Mouse (Mus musculus): ENCODE measurements around the gene Phlpp1.
A peak's percentile ranks its signal among the peaks of the same experiment; 100 is the strongest.

Phlpp1 gene

DNA sequence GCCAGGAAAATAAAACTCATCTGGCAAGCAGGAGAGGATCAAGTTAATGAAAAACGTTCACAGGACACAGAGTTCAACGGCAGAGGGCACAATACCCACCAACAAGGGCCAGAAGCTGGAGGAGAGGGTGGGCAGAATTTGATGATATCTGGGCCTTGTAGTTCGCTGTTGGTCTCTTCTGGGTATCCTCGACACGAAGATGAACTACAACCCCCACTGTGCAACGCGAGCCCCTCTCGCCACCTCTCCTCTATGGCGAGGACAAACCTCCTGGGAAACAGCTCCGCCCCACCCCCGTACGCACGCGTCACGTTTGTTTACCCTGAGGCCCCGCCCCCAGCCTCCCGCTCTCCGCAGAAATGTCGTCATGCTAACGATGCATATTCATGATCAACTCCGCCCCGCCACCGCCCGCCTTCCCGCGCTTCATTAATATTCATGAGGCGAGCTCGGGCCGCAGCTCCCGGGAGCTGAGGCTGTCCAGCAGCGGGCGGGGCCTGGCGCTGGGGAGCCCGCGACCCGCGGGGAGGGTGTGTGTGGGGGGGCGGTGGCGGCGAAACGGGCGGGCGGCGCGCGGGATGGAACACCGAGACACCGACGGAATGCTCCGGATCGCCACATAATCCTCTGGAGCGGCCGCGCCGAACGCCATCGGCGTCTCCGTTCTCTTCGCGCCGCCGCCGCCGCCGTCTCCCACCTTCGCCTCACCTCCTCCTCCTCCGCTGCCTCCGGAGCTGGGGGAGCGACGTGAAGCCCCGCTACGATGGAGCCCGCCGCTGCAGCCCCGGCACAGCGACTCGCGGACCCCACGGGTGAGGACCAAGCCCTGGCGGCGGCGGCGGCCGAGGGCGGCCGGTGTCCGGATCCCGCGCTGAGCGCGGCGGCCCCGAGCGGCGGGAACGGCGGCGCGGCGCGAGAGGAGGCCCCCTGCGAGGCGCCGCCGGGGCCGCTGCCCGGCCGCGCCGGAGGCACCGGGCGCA lies at the start of gene Phlpp1:
Gene Phlpp1, plus strand, starts transcription at position 512 of the 980 bp plus-strand sequence.
- peak; percentile 100 for DNase-seq (ENCODE audit: inconsistent ontology term)

DNA sequence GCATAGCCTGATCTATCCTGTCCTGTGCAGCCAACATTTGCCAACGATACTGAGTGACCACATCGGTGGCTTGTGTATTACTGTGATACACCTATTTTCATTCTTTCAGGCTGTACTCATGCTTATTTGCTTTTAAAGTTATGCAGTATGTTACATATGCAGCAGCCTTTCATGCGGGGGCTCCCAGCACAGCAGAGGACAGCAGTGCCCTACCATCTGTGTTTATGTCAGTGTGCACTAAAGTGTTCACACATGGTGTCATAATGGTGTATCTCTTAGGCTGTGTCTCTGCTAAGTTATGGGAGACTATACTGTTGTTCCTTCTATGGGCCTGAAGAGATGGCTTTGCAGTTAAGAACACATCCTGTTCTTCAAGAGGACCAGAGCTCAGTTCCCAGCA lies 45.0 kb upstream of the Phlpp1 start:
- no peak for DNase-seq (ENCODE audit: inconsistent ontology term)

DNA sequence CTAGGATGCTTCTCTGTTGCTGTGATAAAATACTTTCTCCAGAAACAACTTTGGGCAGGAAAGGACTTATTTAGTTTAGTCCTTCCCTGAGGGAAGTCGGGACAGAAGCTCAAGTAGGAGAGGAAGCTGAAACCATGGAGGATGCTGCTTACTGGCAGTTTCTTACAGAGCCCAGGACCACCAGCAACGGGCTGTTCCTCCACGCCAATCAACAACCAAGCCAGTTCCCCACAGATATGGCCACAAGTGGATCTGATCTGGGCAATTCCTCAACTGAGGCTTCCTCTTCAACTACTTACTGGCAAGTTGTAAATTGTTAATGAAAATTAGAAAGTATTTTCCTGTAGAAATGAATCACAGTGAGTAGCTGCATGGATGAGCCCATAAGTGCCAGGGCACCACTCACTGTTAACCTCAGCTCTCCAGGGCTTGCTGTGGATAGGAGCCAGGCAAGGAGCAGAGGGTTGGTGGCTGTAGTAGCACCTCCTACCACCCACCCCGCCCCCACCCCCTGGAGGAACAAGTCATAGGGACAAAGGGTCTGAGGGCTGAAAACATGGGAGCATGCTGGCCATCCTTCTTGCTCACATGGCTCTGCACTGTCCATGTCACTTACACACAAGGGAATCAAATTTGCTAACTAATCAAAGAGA lies 39.7 kb upstream of the Phlpp1 start:
- DNase-seq (ENCODE audit: inconsistent ontology term): no peak

DNA sequence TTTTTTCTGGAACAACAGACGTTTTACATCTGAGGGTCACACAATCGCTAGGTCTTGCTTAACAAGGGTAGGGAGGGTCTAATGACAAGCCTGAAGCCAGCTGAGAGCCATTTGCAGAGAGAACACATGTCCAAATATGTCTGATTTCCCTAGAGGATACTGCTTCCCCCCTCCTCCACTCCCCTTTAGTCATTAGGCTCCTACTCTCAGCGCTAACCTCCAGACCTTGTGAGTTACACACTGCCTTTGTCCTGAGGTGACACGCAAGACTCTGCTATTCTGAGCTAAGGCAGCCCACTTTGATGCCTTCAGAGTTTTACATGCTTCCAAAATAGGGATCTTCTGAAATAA lies 39.2 kb upstream of the Phlpp1 start:
- peak; percentile 20 for DNase-seq (ENCODE audit: inconsistent ontology term)

- DNase-seq (ENCODE audit: inconsistent ontology term): no peak
These were observed 32.9 kb upstream of the Phlpp1 start for GRCm38 (mm10) chr1:106138691-106139090.

DNA sequence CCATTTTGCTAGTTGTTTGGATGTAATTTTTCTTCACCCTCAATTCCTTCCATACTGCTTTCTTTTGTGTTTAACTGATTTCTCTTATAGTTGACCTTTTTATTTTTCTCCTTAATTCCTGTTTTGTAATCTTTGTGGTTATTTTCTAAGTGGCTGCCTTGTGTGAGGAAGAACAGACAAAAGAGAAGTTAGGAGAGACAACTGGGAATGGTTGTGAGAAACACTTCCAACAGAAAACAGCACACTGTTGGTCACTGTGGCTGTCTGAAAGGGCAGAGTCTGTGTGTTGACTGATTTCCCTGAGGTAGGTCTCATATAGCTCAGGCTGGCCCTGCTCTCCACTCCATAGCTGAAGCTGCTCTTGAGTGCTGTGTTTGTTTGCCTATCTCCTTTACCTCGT lies 32.4 kb upstream of the Phlpp1 start:
- DNase-seq (ENCODE audit: inconsistent ontology term): no peak

GRCm38 (mm10) chr1:106142010-106142409 lies 29.5 kb upstream of the Phlpp1 start:
- DNase-seq (ENCODE audit: inconsistent ontology term): no peak

DNA sequence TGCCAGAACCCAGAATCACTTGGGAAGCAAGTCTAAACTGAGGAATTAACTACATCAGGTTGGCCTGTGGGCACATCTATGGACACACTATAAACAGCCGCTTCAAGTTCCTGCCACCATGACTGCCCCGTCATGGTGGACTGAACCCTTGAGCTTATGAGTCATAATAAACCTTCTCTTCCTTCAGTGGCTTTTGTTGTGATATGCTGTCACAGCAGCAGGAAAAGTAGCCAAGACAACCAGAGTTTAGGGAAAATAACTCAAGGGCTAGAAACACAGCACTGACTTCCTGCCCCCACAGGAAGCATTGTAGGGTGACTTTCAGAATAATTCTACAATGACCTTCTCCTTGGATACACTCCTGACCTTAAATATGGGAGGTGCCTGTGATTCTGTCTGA lies 27.0 kb upstream of the Phlpp1 start:
- no peak for DNase-seq (ENCODE audit: inconsistent ontology term)

DNA sequence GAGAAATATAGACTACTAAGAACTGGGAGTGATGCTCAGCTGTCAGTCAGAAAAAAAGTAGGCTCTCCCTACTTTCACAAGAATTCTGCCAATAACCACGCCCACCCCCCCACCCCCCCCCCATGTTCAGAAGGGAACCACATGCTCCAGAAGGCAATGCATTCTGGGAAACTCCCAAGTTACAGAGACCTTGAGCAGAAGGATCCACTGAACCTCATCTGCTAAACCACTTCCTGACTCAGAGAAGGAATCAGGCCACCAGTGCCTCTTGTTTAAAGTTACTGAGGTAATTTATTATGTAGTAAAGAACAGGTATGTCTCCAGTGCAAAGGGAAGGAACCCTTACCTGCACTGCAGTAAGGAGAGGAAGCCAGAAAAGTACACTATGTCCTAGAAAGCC lies 26.5 kb upstream of the Phlpp1 start:
- no peak for DNase-seq (ENCODE audit: inconsistent ontology term)

- DNase-seq (ENCODE audit: inconsistent ontology term): no peak
These were observed 25.9 kb upstream of the Phlpp1 start for GRCm38 (mm10) chr1:106145565-106146190.

DNA sequence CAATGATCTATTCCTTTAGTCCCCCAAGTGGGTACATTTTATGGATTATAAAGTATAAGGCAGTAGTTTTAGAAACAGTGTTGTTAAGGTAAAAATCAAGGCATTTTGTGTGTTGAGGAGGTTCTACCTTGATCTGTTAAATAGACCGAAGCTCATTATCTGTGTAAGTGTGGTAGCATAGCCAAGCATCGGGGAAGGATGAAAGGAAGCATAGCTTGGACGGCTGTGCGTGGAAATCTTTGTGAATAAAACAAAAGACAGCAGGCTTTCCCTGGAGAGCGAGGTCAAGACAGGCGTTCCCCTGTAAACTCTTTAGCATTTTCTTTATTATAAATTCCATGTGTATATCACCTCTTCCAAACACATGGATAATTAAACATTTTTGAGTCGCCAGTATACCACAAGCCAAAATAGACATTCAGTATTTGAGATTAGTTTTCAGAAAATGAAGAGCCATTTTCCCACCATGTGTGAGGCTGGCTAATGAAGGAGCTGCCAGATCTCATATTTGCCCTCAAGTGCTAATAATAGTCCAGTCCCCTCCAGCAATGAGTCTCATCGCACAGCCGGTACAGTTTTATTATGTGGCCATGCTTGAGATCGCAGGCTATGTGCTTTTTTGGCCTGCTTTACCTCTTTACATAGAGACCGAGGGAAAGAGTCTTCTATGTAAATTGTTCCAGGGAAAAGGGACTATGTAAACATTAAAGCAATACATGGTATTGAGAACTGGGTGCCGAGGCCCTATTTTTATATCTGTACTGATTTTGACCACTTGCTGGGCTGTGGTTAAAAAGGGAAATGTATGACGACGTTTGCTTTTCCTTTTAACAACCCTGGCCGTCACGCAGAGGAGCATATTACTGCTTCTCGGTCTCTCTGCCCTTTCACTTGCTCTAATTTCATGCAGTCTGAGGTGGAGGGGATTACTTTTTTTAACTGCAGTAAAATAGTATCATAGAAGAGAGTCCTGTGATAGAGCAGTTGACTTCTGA lies 22.9 kb upstream of the Phlpp1 start:
- DNase-seq (ENCODE audit: inconsistent ontology term): peak; percentile 16

DNA sequence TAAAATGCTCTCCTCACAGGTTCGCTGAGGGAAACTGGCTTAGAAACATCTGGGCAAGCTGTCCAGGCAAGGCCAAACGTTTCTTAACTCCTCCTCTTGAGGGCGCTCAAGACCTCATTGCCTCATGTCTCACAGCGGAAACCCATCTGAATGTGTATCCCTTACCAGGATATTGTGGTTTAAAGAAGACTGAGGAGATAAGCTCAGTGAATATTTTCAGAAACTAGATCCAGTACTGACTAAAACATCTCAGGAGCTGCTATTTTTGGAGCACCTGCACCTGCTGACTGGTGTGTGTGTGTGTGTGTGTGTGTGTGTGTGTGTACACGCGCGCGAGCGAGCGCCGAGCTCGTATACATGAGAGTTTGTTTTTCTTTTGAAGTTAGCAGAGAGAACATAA lies 19.7 kb upstream of the Phlpp1 start:
- DNase-seq (ENCODE audit: inconsistent ontology term): no peak

- no peak for DNase-seq (ENCODE audit: inconsistent ontology term)
These were observed 18.8 kb upstream of the Phlpp1 start for GRCm38 (mm10) chr1:106152742-106153141.

DNA sequence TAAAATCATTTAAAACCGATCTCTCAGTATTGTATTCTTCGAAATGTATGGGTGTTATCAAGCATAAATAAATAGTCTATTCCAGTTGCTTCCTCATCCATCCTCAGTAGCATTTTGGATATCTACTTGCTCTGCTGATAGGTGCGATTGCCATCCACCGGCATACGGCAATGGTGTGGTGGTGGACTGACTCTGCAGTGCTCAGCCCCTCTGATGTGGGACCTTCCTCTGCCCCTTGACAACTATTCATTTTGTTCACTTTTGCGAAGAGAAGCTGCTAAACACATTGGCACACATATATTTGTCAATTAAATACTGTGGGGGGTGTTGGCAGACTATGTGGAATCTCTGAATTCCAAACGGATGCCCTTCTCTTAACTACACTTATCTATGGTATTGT lies 17.0 kb upstream of the Phlpp1 start:
- peak; percentile 38 for DNase-seq (ENCODE audit: inconsistent ontology term)

DNA sequence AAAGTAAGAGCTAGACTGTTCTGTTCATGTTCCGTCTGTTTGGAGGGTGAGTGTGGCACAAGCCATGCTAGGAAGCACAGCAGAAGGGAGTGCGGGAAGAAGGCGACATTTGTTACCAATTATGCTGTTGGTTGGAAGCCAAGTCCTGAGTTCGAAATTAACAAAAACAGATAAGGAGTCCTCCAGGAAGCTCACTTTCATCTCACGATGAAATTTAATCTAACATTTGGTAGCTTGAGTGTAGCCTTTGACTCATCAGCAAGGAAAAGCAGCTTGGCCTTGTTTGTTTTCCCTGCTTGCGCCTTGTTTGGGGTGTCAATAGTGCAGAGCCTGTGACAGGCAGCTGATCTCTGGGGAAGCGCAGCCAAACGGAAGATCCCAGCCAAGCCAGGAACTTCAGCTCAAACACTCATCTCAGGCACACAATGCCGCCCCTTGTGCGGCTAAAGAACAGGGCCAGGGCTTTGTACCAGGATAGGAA lies 16.4 kb upstream of the Phlpp1 start:
- peak; percentile 82 for DNase-seq (ENCODE audit: inconsistent ontology term)

GRCm38 (mm10) chr1:106155702-106156101 lies 15.8 kb upstream of the Phlpp1 start:
- no peak for DNase-seq (ENCODE audit: inconsistent ontology term)

DNA sequence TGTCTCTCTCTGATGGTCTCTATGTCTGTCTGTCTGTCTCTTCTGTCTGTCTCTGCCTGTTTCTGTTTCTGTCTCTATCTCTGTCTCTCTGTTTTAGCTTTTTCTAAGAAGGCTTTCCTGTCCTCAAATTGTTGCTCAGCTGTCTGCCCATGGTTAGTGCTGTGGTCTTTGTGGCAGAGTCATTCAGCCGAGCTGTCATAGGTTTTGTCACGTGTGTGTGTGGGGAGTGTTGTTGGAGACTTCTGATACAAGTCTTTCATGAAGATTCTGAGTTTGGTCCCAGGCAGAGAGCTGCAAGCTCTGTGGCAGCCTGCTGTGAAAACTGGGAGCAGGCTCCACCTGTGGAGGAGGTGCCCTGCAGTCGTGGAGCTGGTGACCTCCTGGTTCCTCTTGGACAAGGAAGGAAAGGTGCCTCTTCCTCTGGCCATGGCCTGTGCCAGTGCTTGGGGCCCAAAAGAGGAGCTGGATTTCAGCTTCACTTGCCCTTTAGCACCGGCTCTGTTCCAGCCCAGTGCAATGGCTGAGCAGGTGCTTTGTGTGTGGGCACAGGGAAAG lies 13.5 kb upstream of the Phlpp1 start:
- no peak for DNase-seq (ENCODE audit: inconsistent ontology term)

- DNase-seq (ENCODE audit: inconsistent ontology term): no peak
These were observed 11.9 kb upstream of the Phlpp1 start for GRCm38 (mm10) chr1:106159667-106160066.

- no peak for DNase-seq (ENCODE audit: inconsistent ontology term)
These were observed 10.6 kb upstream of the Phlpp1 start for GRCm38 (mm10) chr1:106160916-106161315.

- DNase-seq (ENCODE audit: inconsistent ontology term): no peak
These were observed 9.0 kb upstream of the Phlpp1 start for GRCm38 (mm10) chr1:106162581-106162980.

DNA sequence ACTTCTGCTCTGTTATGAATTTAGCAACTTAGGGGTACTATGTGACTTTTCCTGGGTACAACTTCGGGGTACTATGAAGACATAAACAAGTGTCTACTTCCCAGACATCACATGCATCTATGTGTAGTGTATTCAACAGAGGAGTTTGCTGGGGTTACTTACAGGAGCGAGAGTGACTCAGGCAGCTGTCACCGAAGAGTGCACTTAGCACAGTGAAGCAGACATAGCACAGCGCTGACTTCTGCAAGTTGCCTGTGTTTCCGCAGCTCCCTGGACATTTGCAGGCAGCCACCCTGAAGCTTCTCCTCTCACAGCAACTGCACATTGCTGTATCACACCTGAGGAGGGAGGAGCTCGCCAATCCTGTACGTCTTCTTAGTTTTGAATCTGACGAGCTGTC lies 8.2 kb upstream of the Phlpp1 start:
- DNase-seq (ENCODE audit: inconsistent ontology term): no peak

Measured in Muller cell, postnatal 12 days (primary cell).